ENCODE assay signal across 18 mouse cellular contexts in the genomic region with DNA sequence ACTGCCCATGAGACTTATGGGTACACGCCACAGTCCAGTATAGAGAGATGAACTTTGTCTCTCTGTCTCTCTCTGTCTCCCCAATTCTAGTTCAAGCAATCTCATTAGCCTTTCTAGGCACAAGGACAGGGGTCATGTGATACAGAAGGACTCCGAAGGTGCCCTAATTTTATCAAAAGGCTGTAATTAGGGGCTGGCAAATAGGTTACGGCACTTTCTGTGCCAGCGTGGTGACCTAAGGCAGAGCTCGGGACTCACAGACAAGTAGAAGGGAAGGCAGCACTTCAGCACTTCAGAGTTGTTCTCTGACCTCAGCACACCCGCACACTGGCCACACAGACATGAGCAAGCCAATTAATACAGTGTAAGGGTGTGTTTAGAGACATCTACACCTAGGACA.
DNase-seq lines count a peak whose midpoint lies in the region; TF ChIP-seq lines count a peak whose summit lies in the region.
"Had no signal": no experiment of that assay in that cellular context is flagged by ENCODE, and none has a peak within 500 bp of the region (broad histone marks: within the 10 kb centered on the region; RNA-seq: fewer than 3 reads in every experiment).

No protein-coding gene starts in this region.

- intact Hi-C loops in gastrocnemius, adult 2 months (cut with DNase I), result no loop called here

- no peak for TF ChIP-seq CTCF in gastrocnemius, adult 2 months (IDR thresholded peaks at IDR 0.05)

- no peak overlapping the region for H3K27ac ChIP-seq in gastrocnemius, adult 2 months
- H3K27ac ChIP-seq: hindbrain, embryonic 13.5 days; hindbrain, postnatal 0 days had no signal

- peak; percentile 15 to 53 for DNase-seq in frontal cortex, adult 2 months (ENCODE audit: extremely low spot score in 1 of 2, low spot score in 1 of 2)
- DNase-seq in frontal cortex, postnatal 14 days (ENCODE audit: low spot score in 2 of 2), result no peak
- peak; percentile 29 to 58 for DNase-seq in layer of hippocampus, adult 8-10 months (ENCODE audit: low spot score in 2 of 2)
- DNase-seq in layer of hippocampus, postnatal 25 days (ENCODE audit: extremely low spot score in 1 of 2, low spot score in 1 of 2), result no peak
- DNase-seq in retina, postnatal 1 day, result peak; percentile 49
- DNase-seq in retina, embryonic 14.5 days (ENCODE audit: low spot score), result no peak
- no peak for DNase-seq in gastrocnemius, adult 2 months
- DNase-seq: adrenal gland, postnatal 10 days; adrenal gland, postnatal 36 days; B cell, adult 2 months; cerebellum, adult 8-10 months; cerebellum, postnatal 10 days; cerebellum, postnatal 36 days; embryo, embryonic 11 days; forebrain, postnatal 0 days; gastrocnemius, postnatal 14 days had no signal

- H3K4me3 ChIP-seq in gastrocnemius, adult 2 months, result no peak overlapping the region
- H3K4me3 ChIP-seq: hindbrain, embryonic 13.5 days had no signal

Comparison
In these comparisons a context has a peak if more than half of its experiments do, and no peak if none do; other contexts are left out.
1. DNase-seq: peak in frontal cortex, adult 2 months (2 of 2), layer of hippocampus, adult 8-10 months (2 of 2) and retina, postnatal 1 day (single experiment); none in frontal cortex, postnatal 14 days (0 of 2), layer of hippocampus, postnatal 25 days (0 of 2), retina, embryonic 14.5 days (single experiment) and gastrocnemius, adult 2 months (single experiment).